Mouse (Mus musculus): ENCODE results near the gene Cavin1. TPM values are rescaled to one million over a fixed set of nuclear protein-coding genes. Genes with fewer than 3 reads are reported as not detected.

Gene Cavin1
- polyA plus RNA-seq, 1 experiment = 35.0 TPM

DNA sequence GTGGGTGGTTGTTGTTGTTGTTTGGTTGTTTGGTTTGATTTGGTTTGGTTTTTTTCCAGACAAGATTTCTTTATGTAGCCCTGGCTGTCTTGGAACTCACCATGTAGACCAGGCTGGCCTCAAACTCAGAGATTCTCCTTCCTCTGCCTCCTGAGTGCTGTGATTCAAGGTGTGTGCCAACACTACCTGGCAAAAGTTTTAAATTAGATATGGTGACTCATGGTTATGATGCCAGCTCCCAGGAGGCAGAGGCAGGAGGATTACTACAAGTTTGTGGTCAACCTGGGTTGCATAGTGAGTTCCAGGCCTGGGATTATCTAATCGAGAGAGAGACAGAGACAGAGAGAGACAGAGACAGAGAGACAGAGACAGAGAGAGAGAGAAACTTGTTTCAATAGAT is 9.8 kb upstream of the Cavin1 start:
- Histone ChIP-seq H3K27ac (ENCODE audit: insufficient read depth, low read depth, low read length) (no peak overlapping the region), H3K27me3 (replicated peaks; ENCODE audit: control insufficient read depth, insufficient read depth, low read length) (no peaks in the 10 kb centered on the region), H3K36me3 (ENCODE audit: control insufficient read depth, insufficient read depth, low read length) (no peaks in the 10 kb centered on the region), H3K4me3 (ENCODE audit: insufficient read depth, low read depth, low read length) (no peak overlapping the region), H3K4me1 (ENCODE audit: control insufficient read depth, insufficient read depth, low read length) (peaks cover 5% of the 10 kb centered on the region)
- 86% methylated on average over 1 of the region's 1 CpGs for WGBS
- no peak for TF ChIP-seq POLR2A (IDR thresholded peaks at IDR 0.05; ENCODE audit: low read depth, low read length)
- DNase-seq = no peak

GRCm38 (mm10) chr11:100979887-100980286 is 9.2 kb upstream of the Cavin1 start:
- DNase-seq = peak; percentile 55
- Histone ChIP-seq H3K27ac (ENCODE audit: insufficient read depth, low read depth, low read length) (no peak overlapping the region), H3K4me1 (ENCODE audit: control insufficient read depth, insufficient read depth, low read length) (peaks cover 5% of the 10 kb centered on the region), H3K36me3 (ENCODE audit: control insufficient read depth, insufficient read depth, low read length) (no peaks in the 10 kb centered on the region), H3K27me3 (replicated peaks; ENCODE audit: control insufficient read depth, insufficient read depth, low read length) (no peaks in the 10 kb centered on the region), H3K4me3 (ENCODE audit: insufficient read depth, low read depth, low read length) (no peak overlapping the region)
- WGBS = 14% methylated on average over 8 of the region's 8 CpGs
- TF ChIP-seq POLR2A (IDR thresholded peaks at IDR 0.05; ENCODE audit: low read depth, low read length) (no peak), CTCF (conservative IDR thresholded peaks at IDR 0.05; ENCODE audit: insufficient read depth, insufficient read length, low read depth, low read length) (no peak)

GRCm38 (mm10) chr11:100975241-100975640 is 4.6 kb upstream of the Cavin1 start:
- TF ChIP-seq CTCF (conservative IDR thresholded peaks at IDR 0.05; ENCODE audit: insufficient read depth, insufficient read length, low read depth, low read length) = no peak
- TF ChIP-seq POLR2A (IDR thresholded peaks at IDR 0.05; ENCODE audit: low read depth, low read length) = no peak
- Histone ChIP-seq H3K27ac (ENCODE audit: insufficient read depth, low read depth, low read length) (no peak overlapping the region), H3K36me3 (ENCODE audit: control insufficient read depth, insufficient read depth, low read length) (no peaks in the 10 kb centered on the region), H3K4me3 (ENCODE audit: insufficient read depth, low read depth, low read length) (no peak overlapping the region), H3K27me3 (replicated peaks; ENCODE audit: control insufficient read depth, insufficient read depth, low read length) (no peaks in the 10 kb centered on the region), H3K4me1 (ENCODE audit: control insufficient read depth, insufficient read depth, low read length) (peaks cover 5% of the 10 kb centered on the region)
- 77% methylated on average over 7 of the region's 7 CpGs for WGBS
- DNase-seq = no peak

- Histone ChIP-seq H3K4me1 (ENCODE audit: control insufficient read depth, insufficient read depth, low read length) (no peaks in the 10 kb centered on the region), H3K4me3 (ENCODE audit: insufficient read depth, low read depth, low read length) (no peak overlapping the region), H3K36me3 (ENCODE audit: control insufficient read depth, insufficient read depth, low read length) (no peaks in the 10 kb centered on the region), H3K27ac (ENCODE audit: insufficient read depth, low read depth, low read length) (no peak overlapping the region), H3K27me3 (replicated peaks; ENCODE audit: control insufficient read depth, insufficient read depth, low read length) (no peaks in the 10 kb centered on the region)
- WGBS = 66% methylated on average over 14 of the region's 14 CpGs
- TF ChIP-seq CTCF (conservative IDR thresholded peaks at IDR 0.05; ENCODE audit: insufficient read depth, insufficient read length, low read depth, low read length) (no peak), POLR2A (IDR thresholded peaks at IDR 0.05; ENCODE audit: low read depth, low read length) (no peak)
- DNase-seq = no peak
These were observed 3.8 kb upstream of the Cavin1 start for GRCm38 (mm10) chr11:100974381-100974970.

DNA sequence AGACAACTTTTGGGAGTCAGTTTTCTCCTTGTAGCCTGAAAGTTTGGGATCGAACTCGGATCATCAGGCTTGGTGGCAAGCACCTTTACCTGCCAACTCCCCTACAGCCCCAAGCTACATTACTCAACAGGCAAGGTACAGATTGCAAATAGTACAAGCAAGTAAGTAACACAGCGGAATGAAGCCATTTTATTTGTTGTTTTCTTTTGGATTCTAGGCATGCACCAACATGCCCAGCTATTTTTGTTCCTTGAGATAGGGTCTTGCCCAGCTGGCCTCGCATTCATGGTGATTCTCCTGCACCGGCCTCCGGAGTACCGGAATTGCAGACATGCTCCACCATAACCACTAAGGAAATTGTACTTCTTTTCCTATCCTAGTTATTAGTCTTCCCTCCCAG is 2.6 kb upstream of the Cavin1 start:
- H3K4me1 ChIP-seq (ENCODE audit: control insufficient read depth, insufficient read depth, low read length) = no peaks in the 10 kb centered on the region
- H3K27ac ChIP-seq (ENCODE audit: insufficient read depth, low read depth, low read length) = no peak overlapping the region
- H3K4me3 ChIP-seq (ENCODE audit: insufficient read depth, low read depth, low read length) = no peak overlapping the region
- TF ChIP-seq POLR2A (IDR thresholded peaks at IDR 0.05; ENCODE audit: low read depth, low read length) (no peak), CTCF (conservative IDR thresholded peaks at IDR 0.05; ENCODE audit: insufficient read depth, insufficient read length, low read depth, low read length) (no peak)
- no peak for DNase-seq
- WGBS = 94% methylated on average over 7 of the region's 7 CpGs
- H3K36me3 ChIP-seq (ENCODE audit: control insufficient read depth, insufficient read depth, low read length) = no peaks in the 10 kb centered on the region
- no peaks in the 10 kb centered on the region for H3K27me3 ChIP-seq (replicated peaks; ENCODE audit: control insufficient read depth, insufficient read depth, low read length)

- no peak for DNase-seq
- Histone ChIP-seq H3K36me3 (ENCODE audit: control insufficient read depth, insufficient read depth, low read length) (no peaks in the 10 kb centered on the region), H3K4me3 (ENCODE audit: insufficient read depth, low read depth, low read length) (no peak overlapping the region), H3K4me1 (ENCODE audit: control insufficient read depth, insufficient read depth, low read length) (no peaks in the 10 kb centered on the region), H3K27me3 (replicated peaks; ENCODE audit: control insufficient read depth, insufficient read depth, low read length) (no peaks in the 10 kb centered on the region), H3K27ac (ENCODE audit: insufficient read depth, low read depth, low read length) (no peak overlapping the region)
- WGBS = 84% methylated on average over 10 of the region's 10 CpGs
- TF ChIP-seq POLR2A (IDR thresholded peaks at IDR 0.05; ENCODE audit: low read depth, low read length) (no peak), CTCF (conservative IDR thresholded peaks at IDR 0.05; ENCODE audit: insufficient read depth, insufficient read length, low read depth, low read length) (no peak)
These were observed 768 bp upstream of the Cavin1 start for GRCm38 (mm10) chr11:100971455-100971854.

DNA sequence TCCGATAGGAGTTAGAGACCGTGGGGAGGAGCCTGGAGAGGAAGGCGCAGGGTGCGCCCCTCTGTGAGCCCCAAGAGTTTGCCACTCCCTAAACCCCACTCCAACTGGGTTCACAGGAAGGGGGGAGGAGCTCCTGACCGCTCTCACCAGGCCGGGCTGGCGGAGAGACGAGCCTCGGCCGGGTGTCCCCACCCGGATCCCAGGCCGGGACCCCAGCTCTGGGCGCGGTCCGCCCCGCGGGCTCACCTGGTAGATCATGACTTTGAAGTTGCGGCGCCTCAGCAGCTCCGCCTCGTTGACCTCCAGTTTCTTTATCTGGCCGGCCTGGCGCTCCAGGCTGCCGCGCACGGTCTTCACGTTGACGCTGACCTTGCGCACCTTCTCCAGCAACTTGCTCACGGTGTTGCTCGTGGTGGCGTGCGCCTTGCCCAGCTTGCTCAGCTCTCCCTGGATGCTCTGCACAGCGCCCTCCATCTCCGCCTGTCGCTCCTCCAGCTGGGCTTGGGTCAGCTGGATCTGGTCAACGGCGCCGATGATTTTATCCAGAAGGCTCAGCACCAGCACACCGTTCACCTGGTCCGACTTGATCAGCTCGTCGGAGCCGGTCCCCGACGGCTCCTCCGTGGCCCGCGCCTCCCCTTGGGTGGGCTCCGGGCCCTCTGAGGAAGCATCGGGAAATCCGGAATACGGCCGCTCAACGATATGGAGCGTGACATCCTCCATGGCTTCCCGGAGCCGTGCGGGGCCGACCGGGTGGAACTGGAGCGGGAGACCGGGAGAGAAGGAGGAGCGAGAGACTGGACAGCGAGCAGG is 737 bp downstream of the Cavin1 start:
- 1% methylated on average over 65 of the region's 65 CpGs for WGBS
- Histone ChIP-seq H3K27ac (ENCODE audit: insufficient read depth, low read depth, low read length) (peak overlapping the region; percentile 79), H3K4me3 (ENCODE audit: insufficient read depth, low read depth, low read length) (peak overlapping the region; percentile 90), H3K36me3 (ENCODE audit: control insufficient read depth, insufficient read depth, low read length) (no peaks in the 10 kb centered on the region), H3K27me3 (replicated peaks; ENCODE audit: control insufficient read depth, insufficient read depth, low read length) (no peaks in the 10 kb centered on the region), H3K4me1 (ENCODE audit: control insufficient read depth, insufficient read depth, low read length) (no peaks in the 10 kb centered on the region)
- TF ChIP-seq POLR2A (IDR thresholded peaks at IDR 0.05; ENCODE audit: low read depth, low read length) (no peak), CTCF (conservative IDR thresholded peaks at IDR 0.05; ENCODE audit: insufficient read depth, insufficient read length, low read depth, low read length) (no peak)
- peak; percentile 48 for DNase-seq

Data from kidney, adult 2 months (tissue).